In genomic region chr2:102658661-102659520, GRCm38 (mm10) we compare ENCODE assay signal across 8 mouse cellular contexts. TPM values are rescaled to one million over a fixed set of nuclear protein-coding genes. Genes with fewer than 3 reads are reported as not detected.
DNase-seq lines count a peak whose midpoint lies in the region; ATAC-seq lines count a peak whose summit lies in the region.

No protein-coding gene starts in this region.

- no peaks in the 10 kb centered on the region for H3K36me3 ChIP-seq in heart, embryonic 13.5 days
- no peaks in the 10 kb centered on the region for H3K36me3 ChIP-seq in lung, embryonic 15.5 days

- peaks cover 21% of the 10 kb centered on the region for H3K4me1 ChIP-seq in heart, embryonic 13.5 days
- H3K4me1 ChIP-seq in lung, embryonic 15.5 days, result peaks cover 25% of the 10 kb centered on the region

- no peaks in the 10 kb centered on the region for H3K9me3 ChIP-seq in heart, embryonic 13.5 days
- no peaks in the 10 kb centered on the region for H3K9me3 ChIP-seq in lung, embryonic 15.5 days

- no peak overlapping the region for H3K27ac ChIP-seq in heart, embryonic 13.5 days (replicated peaks)
- no peak overlapping the region for H3K27ac ChIP-seq in lung, embryonic 15.5 days

- peak overlapping the region; percentile 80 for H3K9ac ChIP-seq in heart, embryonic 13.5 days
- H3K9ac ChIP-seq in lung, embryonic 15.5 days, result peak overlapping the region; percentile 40

- peaks cover 66% of the 10 kb centered on the region for H3K27me3 ChIP-seq in heart, embryonic 13.5 days (replicated peaks)
- H3K27me3 ChIP-seq in lung, embryonic 15.5 days, result peaks cover 56% of the 10 kb centered on the region

- ATAC-seq in heart, embryonic 13.5 days (ENCODE audit: extremely low read depth, insufficient number of reproducible peaks, low FRiP score, low TSS enrichment), result peak; percentile 42; the same call in 1 of the 2 replicates
- ATAC-seq in lung, embryonic 15.5 days (ENCODE audit: borderline replicate concordance, extremely low read depth, low FRiP score, low TSS enrichment), result peak; percentile 74

- DNase-seq in lung, adult 18-20 months, result peak; percentile 9 to 11
- no peak for DNase-seq in lung, postnatal 25 days (ENCODE audit: low spot score)
- peak; percentile 73 for DNase-seq in embryo, embryonic 10 days (ENCODE audit: low spot score)
- DNase-seq in layer of hippocampus, adult 8-10 months (ENCODE audit: low spot score in 2 of 2), result peak; percentile 68 to 74
- peak; percentile 87 for DNase-seq in retina, postnatal 7 days (ENCODE audit: low read depth, low spot score)
- no peak for DNase-seq in thymus, postnatal 25 days

- H3K4me3 ChIP-seq in heart, embryonic 13.5 days, result peak overlapping the region; percentile 70
- peak overlapping the region; percentile 61 for H3K4me3 ChIP-seq in lung, embryonic 15.5 days

- peak overlapping the region; percentile 92 for H3K4me2 ChIP-seq in heart, embryonic 13.5 days
- H3K4me2 ChIP-seq in lung, embryonic 15.5 days, result peak overlapping the region; percentile 100

- 1% methylated on average over 60 of the region's 80 CpGs for WGBS in heart, embryonic 13.5 days
- WGBS in lung, embryonic 15.5 days, result under 1% methylated on average over 80 of the region's 80 CpGs

RNA-seq across cellular contexts. Expression of gene Slc1a2, which starts 0.4 kb away (rescaled TPM):
- polyA plus RNA-seq in heart, embryonic 13.5 days (2015; fragmentation: Nextera tagmentation; extraction: Ambion mirVana), result 0.31 and 0.35 TPM in 2 replicates
- total RNA-seq in layer of hippocampus, adult 8-10 months (2022), result 1,000 to 10,000 TPM; 1,693 to 1,901 (median 1,776) TPM
- polyA plus RNA-seq in lung, embryonic 15.5 days (2015; fragmentation: Nextera tagmentation; extraction: Ambion mirVana), result 0.33 and 0.51 TPM in 2 replicates

Comparison
In these comparisons a context has a peak if more than half of its experiments do, and no peak if none do; other contexts are left out.
1. DNase-seq: peak in lung, adult 18-20 months (2 of 2), embryo, embryonic 10 days (single experiment), layer of hippocampus, adult 8-10 months (2 of 2) and retina, postnatal 7 days (single experiment); none in lung, postnatal 25 days (single experiment) and thymus, postnatal 25 days (single experiment).